Mouse (Mus musculus): ENCODE measurements around the gene Lrrtm3.

The Lrrtm3 gene

DNA sequence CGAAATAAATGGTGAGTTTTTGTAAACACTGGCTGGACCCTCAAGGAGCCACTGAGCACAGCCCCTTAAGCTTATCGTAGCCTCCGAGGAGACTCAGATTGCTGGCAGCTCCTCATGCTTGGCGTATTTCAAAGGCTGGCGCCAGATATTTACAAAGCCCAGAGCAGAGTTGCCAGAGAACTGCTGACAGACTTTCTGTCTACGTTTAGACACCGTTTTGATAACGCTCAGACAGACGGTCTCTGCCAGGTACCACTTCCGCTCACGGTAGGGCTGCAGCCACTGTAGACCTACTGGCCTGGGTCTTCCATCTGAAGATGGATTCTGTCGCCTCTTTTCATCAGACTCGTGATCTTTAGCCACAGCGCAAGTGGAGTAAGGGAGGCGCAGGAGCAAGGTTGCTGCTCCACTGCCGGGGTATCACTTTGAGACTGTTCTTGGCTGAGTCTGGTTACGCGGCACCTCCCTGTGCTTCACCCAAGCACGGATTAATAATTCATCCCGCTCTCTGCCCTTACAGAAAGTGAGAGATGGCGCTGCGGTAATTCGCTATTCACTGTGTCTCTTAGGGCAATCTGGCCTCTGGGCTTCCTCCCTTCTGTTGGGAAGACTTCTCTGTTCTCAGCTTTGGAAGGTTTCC, 203.5 kb downstream of the Lrrtm3 start:
- DNase-seq, result peak; percentile 39

DNA sequence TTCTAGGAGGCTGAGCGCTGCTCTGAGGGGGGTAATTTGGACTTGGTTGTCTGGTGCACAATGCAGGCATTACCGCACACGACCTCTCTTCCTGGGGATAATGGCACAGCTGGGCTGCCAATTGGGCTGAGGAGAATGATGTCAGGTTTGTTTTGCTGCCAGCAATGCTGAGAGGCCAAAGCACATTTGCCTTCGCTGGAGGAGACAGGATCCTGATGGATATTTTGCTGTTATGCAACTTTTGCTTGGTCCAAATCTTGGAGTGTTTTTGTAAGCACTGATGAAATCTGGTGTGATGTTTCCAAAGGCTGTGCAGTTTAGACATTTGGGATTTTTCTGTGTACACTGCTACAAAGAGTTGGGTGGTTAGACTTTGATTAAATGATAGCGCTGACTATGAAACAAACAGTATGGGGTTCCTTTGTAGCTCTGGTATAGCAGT, 209.6 kb downstream of the Lrrtm3 start:
- DNase-seq, result peak; percentile 91

Measured in cerebellum, adult 9-10 months (tissue).